Mouse (Mus musculus): ENCODE data around the gene Nav2.
A peak's percentile ranks its signal among the peaks of the same experiment; 100 is the strongest.

Gene Nav2

GRCm38 (mm10) chr7:48887973-48888372 lies 20.5 kb upstream of the Nav2 start:
- ATAC-seq (ENCODE audit: insufficient number of reproducible peaks, low FRiP score, low TSS enrichment) = no peak

GRCm38 (mm10) chr7:48888751-48889150 lies 19.8 kb upstream of the Nav2 start:
- ATAC-seq (ENCODE audit: insufficient number of reproducible peaks, low FRiP score, low TSS enrichment) = no peak

- ATAC-seq (ENCODE audit: insufficient number of reproducible peaks, low FRiP score, low TSS enrichment) = no peak
These were observed 17.5 kb upstream of the Nav2 start for GRCm38 (mm10) chr7:48891029-48891428.

- ATAC-seq (ENCODE audit: insufficient number of reproducible peaks, low FRiP score, low TSS enrichment) = no peak
These were observed 15.4 kb upstream of the Nav2 start for GRCm38 (mm10) chr7:48893093-48893492.

- ATAC-seq (ENCODE audit: insufficient number of reproducible peaks, low FRiP score, low TSS enrichment) = peak; percentile 45; the same call in 1 of the 2 replicates
These were observed 14.4 kb upstream of the Nav2 start for GRCm38 (mm10) chr7:48894152-48894551.

- ATAC-seq (ENCODE audit: insufficient number of reproducible peaks, low FRiP score, low TSS enrichment) = no peak
These were observed 13.8 kb upstream of the Nav2 start for GRCm38 (mm10) chr7:48894763-48895162.

GRCm38 (mm10) chr7:48895475-48895874 lies 13.0 kb upstream of the Nav2 start:
- no peak for ATAC-seq (ENCODE audit: insufficient number of reproducible peaks, low FRiP score, low TSS enrichment)

- no peak for ATAC-seq (ENCODE audit: insufficient number of reproducible peaks, low FRiP score, low TSS enrichment)
These were observed 12.5 kb upstream of the Nav2 start for GRCm38 (mm10) chr7:48896051-48896450.

GRCm38 (mm10) chr7:48897539-48898163 lies 10.9 kb upstream of the Nav2 start:
- ATAC-seq (ENCODE audit: insufficient number of reproducible peaks, low FRiP score, low TSS enrichment) = no peak

GRCm38 (mm10) chr7:48898416-48898815 lies 10.1 kb upstream of the Nav2 start:
- ATAC-seq (ENCODE audit: insufficient number of reproducible peaks, low FRiP score, low TSS enrichment) = no peak

GRCm38 (mm10) chr7:48900408-48901167 lies 7.9 kb upstream of the Nav2 start:
- no peak for ATAC-seq (ENCODE audit: insufficient number of reproducible peaks, low FRiP score, low TSS enrichment)

- ATAC-seq (ENCODE audit: insufficient number of reproducible peaks, low FRiP score, low TSS enrichment) = no peak
These were observed 6.1 kb upstream of the Nav2 start for GRCm38 (mm10) chr7:48902454-48902853.

GRCm38 (mm10) chr7:48909342-48909671 lies 791 bp downstream of the Nav2 start:
- ATAC-seq (ENCODE audit: insufficient number of reproducible peaks, low FRiP score, low TSS enrichment) = no peak

GRCm38 (mm10) chr7:48910282-48910681 lies 1.8 kb downstream of the Nav2 start:
- ATAC-seq (ENCODE audit: insufficient number of reproducible peaks, low FRiP score, low TSS enrichment) = no peak

- ATAC-seq (ENCODE audit: insufficient number of reproducible peaks, low FRiP score, low TSS enrichment) = no peak
These were observed 2.6 kb downstream of the Nav2 start for GRCm38 (mm10) chr7:48911146-48911545.

- no peak for ATAC-seq (ENCODE audit: insufficient number of reproducible peaks, low FRiP score, low TSS enrichment)
These were observed 6.4 kb downstream of the Nav2 start for GRCm38 (mm10) chr7:48914630-48915506.

GRCm38 (mm10) chr7:48917463-48917862 lies 8.9 kb downstream of the Nav2 start:
- no peak for ATAC-seq (ENCODE audit: insufficient number of reproducible peaks, low FRiP score, low TSS enrichment)

- no peak for ATAC-seq (ENCODE audit: insufficient number of reproducible peaks, low FRiP score, low TSS enrichment)
These were observed 9.5 kb downstream of the Nav2 start for GRCm38 (mm10) chr7:48917988-48918387.

- no peak for ATAC-seq (ENCODE audit: insufficient number of reproducible peaks, low FRiP score, low TSS enrichment)
These were observed 9.9 kb downstream of the Nav2 start for GRCm38 (mm10) chr7:48918389-48918788.

- ATAC-seq (ENCODE audit: insufficient number of reproducible peaks, low FRiP score, low TSS enrichment) = no peak
These were observed 15.1 kb downstream of the Nav2 start for GRCm38 (mm10) chr7:48923620-48924019.

GRCm38 (mm10) chr7:48925214-48925613 lies 16.7 kb downstream of the Nav2 start:
- no peak for ATAC-seq (ENCODE audit: insufficient number of reproducible peaks, low FRiP score, low TSS enrichment)

Measured in cerebellum, adult (tissue).